Mouse (Mus musculus): ENCODE data around the gene Tcp10b.
"Not testable (repeated sequence)": the region's sequence is repeated elsewhere in the genome, so short reads cannot be mapped to it uniquely, and the experiment has no call there.

The Tcp10b gene

GRCm38 (mm10) chr17:13060804-13061203, at the start of gene Tcp10b:
Gene Tcp10b (plus strand): TSS chr17:13061104.
- DNase-seq: not testable (repeated sequence)

GRCm38 (mm10) chr17:13013316-13013715, 47.6 kb upstream of the Tcp10b start:
- DNase-seq: no peak

- DNase-seq: not testable (repeated sequence)
Measured at GRCm38 (mm10) chr17:13036627-13037192, 24.2 kb upstream of the Tcp10b start.

- peak; percentile 29 for DNase-seq
Measured at GRCm38 (mm10) chr17:13043846-13044673, 16.8 kb upstream of the Tcp10b start.

GRCm38 (mm10) chr17:13052124-13052813, 8.6 kb upstream of the Tcp10b start, which contains the start of gene Gpr31b:
Gene Gpr31b (minus strand): TSS chr17:13052296.
- not testable (repeated sequence) for DNase-seq

- DNase-seq: not testable (repeated sequence)
Measured at GRCm38 (mm10) chr17:13062882-13063281, 2.0 kb downstream of the Tcp10b start.

GRCm38 (mm10) chr17:13067864-13068385, 7.0 kb downstream of the Tcp10b start:
- not testable (repeated sequence) for DNase-seq

- not testable (repeated sequence) for DNase-seq
Measured at GRCm38 (mm10) chr17:13069227-13069626, 8.3 kb downstream of the Tcp10b start.

- not testable (repeated sequence) for DNase-seq
Measured at GRCm38 (mm10) chr17:13091510-13091909, 30.6 kb downstream of the Tcp10b start.

GRCm38 (mm10) chr17:13092100-13092764, 31.3 kb downstream of the Tcp10b start:
- DNase-seq: not testable (repeated sequence)

GRCm38 (mm10) chr17:13092960-13093359, 32.1 kb downstream of the Tcp10b start:
- DNase-seq: not testable (repeated sequence)

GRCm38 (mm10) chr17:13106563-13106962, 45.7 kb downstream of the Tcp10b start:
- DNase-seq: not testable (repeated sequence)

GRCm38 (mm10) chr17:13112504-13113291, 51.8 kb downstream of the Tcp10b start:
- DNase-seq: not testable (repeated sequence)

- not testable (repeated sequence) for DNase-seq
Measured at GRCm38 (mm10) chr17:13123308-13124038, 62.6 kb downstream of the Tcp10b start.

- not testable (repeated sequence) for DNase-seq
Measured at GRCm38 (mm10) chr17:13124241-13124640, 63.3 kb downstream of the Tcp10b start.

- not testable (repeated sequence) for DNase-seq
Measured at GRCm38 (mm10) chr17:13129324-13129723, 68.4 kb downstream of the Tcp10b start.

GRCm38 (mm10) chr17:13129737-13130465, 69.0 kb downstream of the Tcp10b start:
- DNase-seq: not testable (repeated sequence)

GRCm38 (mm10) chr17:13131710-13132109, 70.8 kb downstream of the Tcp10b start, which contains the start of gene Unc93a:
Gene Unc93a (minus strand): TSS chr17:13131810.
- DNase-seq: not testable (repeated sequence)
